Mouse (Mus musculus) gastrocnemius, adult 18-20 months (tissue): ENCODE measurements around the gene Chd8. TPM values are rescaled to one million over a fixed set of nuclear protein-coding genes. Genes with fewer than 3 reads are reported as not detected.
"Not testable (repeated sequence)": the region's sequence is repeated elsewhere in the genome, so short reads cannot be mapped to it uniquely, and the experiment has no call there.

Experiments
- DNase-seq: peaks from one replicate; pipeline ENCODE4 v3.0.0; 2021; ENCODE audit warnings: low spot score
- long read RNA-seq, 2 experiments: library from polyadenylated mRNA; stranded (forward); transcript quantifications; one replicate each; pipeline ENCODE4 v2.0.0; 2021
- total RNA-seq, 2 experiments: library from RNA; stranded (reverse); gene quantifications; 2 replicates each; pipeline ENCODE4 v1.2.3; 2021

The Chd8 gene
- total RNA-seq: 10 to 100 TPM; 26.9 to 29.6 TPM
- long read RNA-seq, experiment 1, partial matches to known transcripts: 1 of 1 reads
- long read RNA-seq, experiment 1, other reads (novel, unspliced or antisense): 0 of 1 reads
- long read RNA-seq, experiment 2, partial matches to known transcripts: 2 of 4 reads
- long read RNA-seq, experiment 2, other reads (novel, unspliced or antisense): 1 of 4 reads

DNA sequence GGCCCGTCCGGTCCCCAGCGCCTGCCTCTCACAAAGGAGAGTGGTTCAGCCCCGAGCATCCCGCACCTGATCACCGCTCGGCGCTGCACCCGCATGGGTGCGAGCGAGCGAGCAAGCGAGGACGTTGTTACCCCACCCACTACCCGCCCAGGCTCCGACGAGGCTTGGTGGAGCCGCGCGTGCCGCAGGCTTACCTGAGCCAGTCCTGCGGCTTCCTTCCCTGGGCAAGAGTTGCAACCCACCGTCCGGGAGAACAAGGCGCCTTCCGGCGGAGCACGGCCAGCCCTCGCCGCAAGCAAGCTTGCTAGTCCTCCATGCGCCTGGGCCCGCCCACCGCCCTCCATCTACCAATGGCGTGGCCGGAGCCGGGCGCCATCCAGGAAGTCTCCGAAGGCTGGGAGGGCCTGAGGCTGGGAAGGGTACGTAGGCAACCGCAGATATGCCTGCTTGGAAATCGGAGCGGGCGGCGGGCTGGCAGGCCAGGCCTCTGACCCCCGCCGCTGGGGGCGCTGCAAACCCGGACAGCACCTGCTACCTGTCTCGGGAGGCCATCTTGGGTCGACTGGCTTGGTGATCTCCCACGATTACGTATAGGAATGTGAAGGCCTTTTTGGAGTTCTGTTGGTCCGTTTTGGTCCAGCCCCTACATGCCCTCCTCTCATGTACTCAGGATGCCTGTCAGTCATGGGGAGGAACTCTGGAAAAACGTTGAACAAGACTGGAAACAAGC is at the start of gene Chd8:
Gene Chd8 (minus strand): TSS at position 297 of the 730 bp plus-strand sequence.
- DNase-seq: peak; percentile 98

DNA sequence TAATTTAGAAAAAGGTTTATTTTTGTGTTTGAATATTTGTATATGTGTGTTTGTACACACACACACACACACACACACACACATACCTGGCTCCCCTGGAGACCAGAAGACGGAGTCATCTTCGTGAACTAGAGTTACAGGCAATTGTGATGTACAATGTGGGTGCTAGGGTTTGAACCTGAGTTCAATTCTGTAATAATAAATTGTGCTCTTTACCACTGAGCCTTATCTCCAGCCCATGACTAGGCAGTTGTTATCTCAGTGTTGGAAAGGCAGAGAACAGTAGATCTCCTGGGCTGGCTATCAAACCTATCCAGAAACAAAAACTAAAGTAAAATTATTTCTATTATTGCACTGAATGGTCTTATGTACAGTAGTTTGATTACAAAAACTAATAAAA is 48.5 kb upstream of the Chd8 start:
- no peak for DNase-seq

GRCm38 (mm10) chr14:52304644-52305271 is 47.2 kb upstream of the Chd8 start, which contains the start of gene Mettl3:
Gene Mettl3 (minus strand): TSS chr14:52305128.
- DNase-seq: peak; percentile 93

- DNase-seq: not testable (repeated sequence)
Measured at GRCm38 (mm10) chr14:52303517-52303916, 45.9 kb upstream of the Chd8 start.

DNA sequence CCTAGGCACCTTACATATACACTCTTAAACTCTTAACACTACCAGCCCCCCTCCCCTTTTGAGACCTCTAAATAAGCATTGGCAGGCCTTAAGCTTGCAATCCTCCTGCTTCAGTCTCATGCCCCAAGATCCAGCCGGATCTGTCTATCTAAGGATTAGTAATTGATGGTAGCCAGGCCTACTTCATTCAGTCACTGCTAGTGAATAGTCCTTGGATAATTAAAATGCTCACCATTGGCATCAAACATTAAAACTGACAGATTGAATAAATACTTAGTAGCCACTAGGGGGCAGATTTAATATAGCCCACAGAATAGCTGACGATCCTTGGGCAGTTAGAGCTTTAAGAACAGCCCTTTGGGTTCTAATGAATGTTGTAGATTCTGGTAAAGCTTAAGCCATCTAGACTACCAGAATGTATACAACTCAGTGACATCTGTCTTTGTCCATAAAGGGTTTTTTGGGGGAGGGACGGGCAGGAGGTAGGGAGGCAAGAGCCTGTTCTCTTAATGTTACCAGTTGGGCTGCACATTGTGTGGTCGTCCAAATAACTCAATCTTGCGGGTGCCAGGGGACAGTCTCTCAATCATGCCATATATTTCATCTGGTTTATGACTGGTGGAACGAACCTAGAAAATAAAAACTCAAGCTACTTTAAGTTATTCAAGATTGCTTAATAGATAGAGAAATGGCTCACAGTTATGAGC is 38.1 kb upstream of the Chd8 start:
- DNase-seq: no peak

GRCm38 (mm10) chr14:52284191-52284590 is 26.6 kb upstream of the Chd8 start:
- DNase-seq: no peak

- DNase-seq: peak; percentile 26
Measured at GRCm38 (mm10) chr14:52283629-52284028, 26.0 kb upstream of the Chd8 start.

- no peak for DNase-seq
Measured at GRCm38 (mm10) chr14:52279747-52280120, 22.2 kb upstream of the Chd8 start.

GRCm38 (mm10) chr14:52278932-52279746 is 21.6 kb upstream of the Chd8 start, which contains the start of the genes Tox4 and Rab2b:
Gene Tox4 (plus strand): TSS chr14:52279146.
Gene Rab2b (minus strand): TSS chr14:52279545.
- peak; percentile 99 for DNase-seq

DNA sequence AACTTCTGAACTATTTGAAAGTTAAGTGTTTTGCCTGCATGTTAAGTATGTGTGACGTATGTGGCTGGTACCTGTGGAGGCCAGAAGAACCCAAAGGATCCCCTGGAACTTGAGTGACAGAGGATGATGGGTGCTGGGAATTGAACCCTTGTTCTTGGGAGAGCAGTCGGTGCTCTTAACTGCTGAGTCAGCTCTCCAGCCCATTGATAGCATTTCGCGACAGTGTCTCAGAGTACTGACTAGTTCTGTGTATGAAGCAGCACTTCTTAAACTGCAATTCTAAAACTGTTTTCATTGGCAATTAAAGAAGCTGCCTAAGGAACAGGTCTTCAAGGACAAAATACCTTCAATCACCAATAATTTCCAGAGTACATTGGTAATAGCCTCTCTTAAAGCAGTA is 19.6 kb upstream of the Chd8 start:
- DNase-seq: no peak

- DNase-seq: no peak
Measured at GRCm38 (mm10) chr14:52272781-52273180, 15.2 kb upstream of the Chd8 start.

DNA sequence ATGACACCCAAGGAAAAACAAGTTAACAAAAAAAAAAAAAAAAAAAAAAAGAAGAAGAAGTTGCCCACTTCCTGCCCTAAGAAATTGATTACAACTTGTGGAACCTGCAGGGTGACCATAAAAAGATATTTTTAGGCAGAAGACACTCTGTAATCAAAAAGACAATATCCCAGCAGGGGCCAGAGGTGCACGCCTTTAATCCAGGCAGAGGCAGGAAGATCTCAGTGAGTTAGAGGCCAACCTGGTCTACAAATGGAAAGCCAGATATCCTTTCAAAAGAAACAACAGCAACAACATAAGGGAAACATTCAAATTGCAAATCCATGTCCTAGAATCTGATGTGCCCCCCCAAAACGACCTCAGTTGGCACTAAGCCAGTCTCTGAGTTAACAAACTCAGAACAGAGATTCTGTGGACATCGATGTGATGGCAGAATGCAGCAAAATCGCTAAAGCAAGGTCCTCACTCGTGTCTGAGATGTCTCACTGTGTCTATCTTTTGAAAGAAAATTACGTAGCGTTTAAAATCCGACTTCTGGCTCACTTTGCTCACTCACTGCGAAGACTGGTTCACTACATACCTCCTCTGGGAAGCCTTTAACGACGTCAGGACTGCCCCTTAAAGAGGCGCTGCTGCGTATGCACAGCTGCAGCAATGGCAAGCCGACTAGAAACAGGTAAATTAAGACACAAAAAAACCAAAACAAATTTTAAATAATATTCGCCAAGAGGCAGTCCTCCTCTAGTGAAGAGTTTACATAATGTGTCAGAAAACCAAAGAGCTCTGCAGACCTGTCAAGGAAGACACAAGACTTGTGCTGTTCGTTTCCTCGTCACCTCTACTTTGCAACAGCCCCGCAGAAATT is 1.0 kb downstream of the Chd8 start:
- DNase-seq: no peak

DNA sequence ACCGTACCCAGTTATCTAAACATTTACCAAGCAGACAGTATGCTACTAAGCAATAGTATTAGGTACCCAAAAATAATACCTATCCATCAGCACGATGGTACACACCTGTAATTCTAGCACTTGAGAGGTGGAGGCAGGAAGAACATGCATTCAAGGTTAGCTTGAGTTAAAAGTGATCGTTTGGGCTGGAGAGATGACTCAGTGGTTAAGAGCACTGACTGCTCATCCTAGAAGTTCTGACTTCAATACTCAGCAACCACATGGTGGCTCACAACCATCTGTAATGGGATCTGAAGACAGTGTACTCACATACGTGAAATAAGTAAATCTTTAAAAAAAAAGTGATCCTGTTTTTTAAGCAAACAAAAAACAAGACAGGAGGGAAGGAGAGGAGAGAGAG is 11.5 kb downstream of the Chd8 start:
- DNase-seq: no peak

- DNase-seq: no peak
Measured at GRCm38 (mm10) chr14:52244690-52245042, 12.9 kb downstream of the Chd8 start.

- DNase-seq: peak; percentile 100
Measured at GRCm38 (mm10) chr14:52244041-52244689, 13.4 kb downstream of the Chd8 start.

DNA sequence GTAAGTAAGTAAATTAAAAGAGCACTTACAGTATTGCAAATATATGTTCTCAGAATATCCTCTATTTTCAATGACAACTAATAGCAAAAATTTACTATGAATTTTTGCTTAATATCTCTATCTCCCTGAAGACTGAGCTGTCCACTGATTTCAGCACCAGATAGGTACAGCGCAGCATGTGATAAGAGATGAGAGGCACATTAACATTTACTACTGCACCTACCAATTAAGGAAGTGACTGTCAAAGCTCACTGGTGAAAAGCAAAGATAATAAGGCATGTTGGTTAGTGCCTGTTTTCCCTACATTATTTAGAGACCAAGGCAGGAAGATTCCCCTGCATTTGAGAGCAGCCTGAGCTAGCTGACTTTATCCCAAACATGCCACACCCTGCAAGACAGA is 21.4 kb downstream of the Chd8 start:
- DNase-seq: no peak

- peak; percentile 51 for DNase-seq
Measured at GRCm38 (mm10) chr14:52235165-52235564, 22.4 kb downstream of the Chd8 start.

DNA sequence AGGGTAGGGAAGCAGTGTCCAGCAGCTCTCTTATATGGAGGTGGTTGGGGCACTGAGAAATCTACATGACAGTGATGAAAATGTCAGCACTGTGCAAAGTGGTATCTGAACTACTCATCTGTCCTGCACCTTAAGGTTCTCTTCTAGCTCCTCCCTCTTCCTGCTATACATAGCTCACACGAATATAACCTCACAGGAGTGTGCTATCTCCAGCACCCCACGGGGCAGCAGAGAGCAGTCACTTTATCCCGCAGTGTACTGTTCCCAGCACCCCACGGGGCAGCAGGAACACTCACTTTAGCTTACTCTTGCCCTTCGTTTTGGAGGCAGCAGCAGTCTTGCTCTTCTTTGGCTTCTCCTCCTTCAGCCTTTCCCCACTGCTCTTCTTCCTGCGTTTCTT is 25.3 kb downstream of the Chd8 start:
- no peak for DNase-seq

DNA sequence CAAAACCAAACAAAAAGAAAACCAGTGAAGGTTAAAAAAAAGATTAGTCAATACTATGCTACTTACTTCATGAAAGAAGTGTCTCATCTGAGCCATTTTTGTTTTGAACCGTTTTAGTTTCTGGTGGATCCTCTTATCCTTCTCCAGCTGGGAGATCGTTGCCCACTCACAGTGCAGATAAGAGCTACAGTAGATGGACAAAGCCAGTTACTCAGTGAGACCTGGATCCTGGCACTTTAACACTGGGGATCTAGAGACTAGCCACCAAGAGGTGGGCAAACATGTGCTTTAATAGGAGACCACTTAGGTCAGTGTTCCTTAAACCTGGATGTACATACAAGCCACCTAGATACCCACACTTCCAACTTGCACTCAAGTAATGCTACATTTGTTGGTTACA is 31.6 kb downstream of the Chd8 start:
- no peak for DNase-seq

- DNase-seq: no peak
Measured at GRCm38 (mm10) chr14:52217261-52217660, 40.3 kb downstream of the Chd8 start.
